Mouse (Mus musculus) kidney, postnatal 0 days (tissue): ENCODE measurements around the gene Ccnf. TPM values are rescaled to one million over a fixed set of nuclear protein-coding genes. Genes with fewer than 3 reads are reported as not detected.

Source experiments
- ATAC-seq: fragments of 200-750 bp; cut with Nextera tagmentation; replicated peaks from 2 replicates; pipeline ENCODE4 v1.8.0; 2017; ENCODE audit warnings: low read depth, moderate number of reproducible peaks, moderate TSS enrichment, moderate library complexity; ENCODE audit not compliant: low FRiP score
- DNase-seq: peaks from one replicate; pipeline ENCODE4 v3.0.0-alpha.2; 2016; ENCODE audit warnings: low spot score
- H3K27ac ChIP-seq: fragments of 300-500 bp; sonication (generic); 2 replicates; pipeline ENCODE4 v1.5.1; 2014; ENCODE audit warnings: mild to moderate bottlenecking
- H3K27me3 ChIP-seq: fragments of 300-500 bp; sonication (generic); 2 replicates; pipeline ENCODE4 v1.6.1; 2014; ENCODE audit warnings: low read length, mixed read lengths; ENCODE audit not compliant: insufficient read depth
- H3K36me3 ChIP-seq: fragments of 300-500 bp; sonication (generic); 2 replicates; pipeline ENCODE4 v1.6.1; 2014; ENCODE audit warnings: low read length, mixed read lengths; ENCODE audit not compliant: insufficient read depth
- H3K4me1 ChIP-seq: fragments of 300-500 bp; sonication (generic); replicated peaks from 2 replicates; pipeline ENCODE4 v1.6.1; 2014; ENCODE audit warnings: antibody characterized with exemption, low read length, mixed read lengths; ENCODE audit not compliant: insufficient read depth
- H3K4me2 ChIP-seq: fragments of 300-500 bp; sonication (generic); 2 replicates; pipeline ENCODE4 v1.6.1; 2014; ENCODE audit warnings: mild to moderate bottlenecking, low read length, moderate library complexity, mixed read lengths
- H3K4me3 ChIP-seq: fragments of 300-500 bp; sonication (generic); replicated peaks from 2 replicates; pipeline ENCODE4 v1.5.1; 2014; ENCODE audit warnings: low read depth, low read length
- H3K9ac ChIP-seq: fragments of 300-500 bp; sonication (generic); 2 replicates; pipeline ENCODE4 v1.6.1; 2014; ENCODE audit warnings: low read depth, low read length
- H3K9me3 ChIP-seq: fragments of 300-500 bp; sonication (generic); replicated peaks from 2 replicates; pipeline ENCODE4 v1.6.1; 2016; ENCODE audit warnings: low read length, inconsistent platforms, mixed read lengths
- CTCF ChIP-seq: IDR thresholded peaks from 2 replicates; pipeline ENCODE4 v1.5.1; 2016; ENCODE audit warnings: antibody characterized with exemption, low read depth, mild to moderate bottlenecking, moderate library complexity
- WGBS: fragments of 180-500 bp; shearing (Covaris S2); extraction: QIAGEN DNeasy Blood & Tissue Kit; methylation state at CpG from one replicate; pipeline ENCODE4 v1.1.7; 2014; 5-methylcytosine and 5-hydroxymethylcytosine counted together
- polyA plus RNA-seq: library from polyadenylated mRNA; unstranded; fragments of >200 nt; fragmentation: Nextera tagmentation; extraction: Ambion mirVana; gene quantifications from 2 replicates; pipeline ENCODE4 v1.2.1, GENCODE M21; 2015

Gene Ccnf
- polyA plus RNA-seq, 1 experiment from 2014 or later: 18.3 TPM

DNA sequence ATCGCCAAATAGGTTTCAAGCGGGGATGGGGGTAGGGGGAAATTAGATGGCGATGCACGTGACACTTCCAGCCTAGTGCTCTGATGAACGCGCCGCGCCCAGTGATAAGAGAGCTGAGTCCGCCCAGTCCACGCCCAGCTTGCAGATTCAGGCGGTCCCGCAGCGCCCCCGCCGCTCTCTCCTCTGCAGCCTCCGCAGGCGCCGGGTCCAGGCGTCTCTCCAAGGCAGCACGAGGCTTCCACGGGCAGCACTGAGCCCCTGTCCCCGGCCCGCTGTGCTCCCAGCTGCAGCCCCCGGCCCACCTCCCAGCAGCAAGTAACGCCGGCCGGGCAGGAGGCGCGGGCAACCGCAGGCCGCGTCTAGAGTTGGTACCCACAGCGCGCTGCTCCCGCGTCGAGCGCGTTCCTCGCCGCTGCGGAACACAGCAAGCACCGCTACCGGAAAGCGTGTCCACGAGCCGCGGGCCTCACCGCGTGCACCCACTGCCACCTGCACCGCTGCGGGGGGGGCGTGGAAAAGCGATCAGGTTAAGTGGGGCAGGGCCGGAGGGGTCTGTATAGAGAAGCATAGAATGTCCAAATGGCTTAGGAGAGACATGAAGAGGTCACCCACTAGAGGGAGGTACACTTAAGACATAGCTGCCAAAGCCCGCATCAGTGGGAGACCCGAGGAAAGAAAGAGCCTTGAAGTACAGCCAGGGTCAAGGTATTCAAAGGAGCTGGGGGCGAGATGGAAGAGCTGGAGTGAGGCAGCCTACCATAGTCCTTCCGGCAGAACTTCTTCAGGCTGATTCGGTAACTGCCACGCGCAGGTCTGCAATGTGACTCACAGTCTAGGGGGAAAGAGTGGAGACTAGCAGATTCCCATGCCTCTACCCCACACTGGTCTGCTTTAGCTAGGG is 44.6 kb downstream of the Ccnf start:
- Histone ChIP-seq H3K9me3 (no peaks in the 10 kb centered on the region), H3K36me3 (no peaks in the 10 kb centered on the region), H3K27me3 (peaks cover 3% of the 10 kb centered on the region; the same call in 1 of the 2 replicates), H3K27ac (no peak overlapping the region), H3K4me2 (peak overlapping the region; percentile 97), H3K9ac (peak overlapping the region; percentile 50; the same call in 1 of the 2 replicates), H3K4me1 (peaks cover 33% of the 10 kb centered on the region), H3K4me3 (peak overlapping the region; percentile 34)
- peak; percentile 26; the same call in 1 of the 2 replicates for TF ChIP-seq CTCF
- ATAC-seq: no peak
- peak; percentile 79 for DNase-seq
- 4% methylated on average over 62 of the region's 62 CpGs for WGBS

DNA sequence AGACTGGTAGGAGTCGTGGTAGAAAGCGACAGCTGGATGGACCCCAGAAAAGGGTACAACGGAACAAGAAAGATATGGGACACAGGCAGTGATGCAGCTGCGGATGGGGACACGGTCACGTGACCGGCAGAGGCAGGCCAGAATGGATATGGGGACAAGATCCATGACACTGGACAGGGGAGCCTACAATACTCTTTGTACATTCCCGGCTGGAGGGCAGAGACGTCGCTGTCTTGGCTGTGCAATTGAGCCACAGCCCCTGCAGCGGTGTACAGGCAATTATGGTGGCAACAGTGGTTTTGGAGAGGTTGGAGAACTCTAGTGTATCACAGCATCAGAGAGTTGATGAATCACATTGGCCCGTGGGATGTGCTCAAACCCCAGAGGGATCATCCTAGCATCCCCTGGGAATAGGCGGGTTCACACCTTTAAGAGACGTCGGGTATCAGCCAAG is 45.3 kb downstream of the Ccnf start:
- Histone ChIP-seq H3K27me3 (peaks cover 3% of the 10 kb centered on the region; the same call in 1 of the 2 replicates), H3K4me1 (peaks cover 33% of the 10 kb centered on the region), H3K4me3 (peak overlapping the region; percentile 58), H3K9ac (peak overlapping the region; percentile 63; the same call in 1 of the 2 replicates), H3K27ac (no peak overlapping the region), H3K4me2 (peak overlapping the region; percentile 97), H3K9me3 (no peaks in the 10 kb centered on the region), H3K36me3 (no peaks in the 10 kb centered on the region)
- no peak for TF ChIP-seq CTCF
- DNase-seq (peak; percentile 61), ATAC-seq (peak; percentile 6; the same call in 1 of the 2 replicates)
- 9% methylated on average over 15 of the region's 15 CpGs for WGBS

DNA sequence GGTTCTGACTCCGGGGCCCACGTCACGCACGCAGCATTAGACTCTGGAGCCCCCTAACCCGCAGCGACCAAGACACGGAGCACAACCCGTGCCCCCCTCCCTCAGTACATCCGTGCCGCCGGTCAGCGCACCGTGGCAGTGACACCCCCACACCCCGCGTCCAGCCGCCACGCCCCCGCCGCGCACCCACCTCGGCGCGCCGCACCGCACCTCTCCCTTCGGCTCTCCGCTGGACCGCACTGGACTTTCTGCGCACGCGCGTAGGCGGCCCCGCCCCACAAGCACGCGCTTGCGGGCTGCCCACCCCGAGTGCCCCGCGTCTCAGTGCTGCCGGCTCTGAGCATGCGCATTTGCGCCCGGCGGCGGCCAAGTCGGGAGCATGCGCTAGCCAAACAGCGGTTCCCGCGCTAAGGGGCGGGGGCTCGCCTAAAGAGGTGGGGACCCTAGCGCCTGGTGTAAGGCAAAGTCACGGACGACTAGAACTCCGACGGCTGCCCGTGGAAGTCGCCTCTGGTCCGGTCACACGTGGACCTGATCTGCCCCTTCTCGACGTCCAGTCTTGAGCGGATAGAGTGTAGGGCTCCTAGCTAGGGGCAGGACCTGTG is 45.9 kb downstream of the Ccnf start, which contains the start of gene Tbc1d24:
Tbc1d24 (minus strand) TSS at position 279 of the 605 bp plus-strand sequence.
- ATAC-seq (peak; percentile 58), DNase-seq (peak; percentile 92)
- under 1% methylated on average over 62 of the region's 65 CpGs for WGBS
- peaks cover 3% of the 10 kb centered on the region; the same call in 1 of the 2 replicates for H3K27me3 ChIP-seq
- peak within 1 kb of the TSS; percentile 97 for H3K4me2 ChIP-seq
- H3K4me3 ChIP-seq: peak within 1 kb of the TSS; percentile 58
- peak within 1 kb of the TSS; percentile 63 for H3K9ac ChIP-seq
- H3K9me3 ChIP-seq: no peaks in the 10 kb centered on the region
- H3K36me3 ChIP-seq: no peaks in the 10 kb centered on the region
- no peak for TF ChIP-seq CTCF
- H3K4me1 ChIP-seq: peaks cover 33% of the 10 kb centered on the region
- H3K27ac ChIP-seq: no peak within 1 kb of the TSS

DNA sequence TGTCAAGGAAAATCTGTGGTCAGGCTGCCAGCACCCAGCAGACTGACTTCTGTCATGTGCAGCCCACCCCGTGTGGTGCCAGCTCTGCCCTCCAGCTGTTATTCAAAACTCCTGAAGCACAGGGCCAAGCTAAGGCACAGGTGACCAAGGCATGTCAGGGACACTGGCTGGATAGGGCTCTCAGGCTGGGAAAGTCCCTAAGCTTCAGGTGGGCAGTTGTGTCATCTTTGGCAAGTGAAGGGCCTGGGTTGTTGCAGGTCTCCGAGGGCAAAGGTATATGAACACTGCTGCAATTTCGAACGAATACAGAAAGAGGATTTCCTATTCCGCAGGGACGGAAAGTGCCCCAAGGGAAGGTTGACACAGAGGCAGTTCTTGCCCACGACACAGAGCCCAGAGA is 46.4 kb downstream of the Ccnf start:
- H3K4me2 ChIP-seq: peak overlapping the region; percentile 97
- H3K27me3 ChIP-seq: no peaks in the 10 kb centered on the region; the same call in 1 of the 2 replicates
- no peaks in the 10 kb centered on the region for H3K9me3 ChIP-seq
- no peaks in the 10 kb centered on the region for H3K36me3 ChIP-seq
- no peak for TF ChIP-seq CTCF
- ATAC-seq: no peak
- H3K4me3 ChIP-seq: peak overlapping the region; percentile 58
- H3K27ac ChIP-seq: no peak overlapping the region
- no peak for DNase-seq
- peak overlapping the region; percentile 63 for H3K9ac ChIP-seq
- peaks cover 34% of the 10 kb centered on the region for H3K4me1 ChIP-seq
- 5% methylated on average over 7 of the region's 7 CpGs for WGBS

DNA sequence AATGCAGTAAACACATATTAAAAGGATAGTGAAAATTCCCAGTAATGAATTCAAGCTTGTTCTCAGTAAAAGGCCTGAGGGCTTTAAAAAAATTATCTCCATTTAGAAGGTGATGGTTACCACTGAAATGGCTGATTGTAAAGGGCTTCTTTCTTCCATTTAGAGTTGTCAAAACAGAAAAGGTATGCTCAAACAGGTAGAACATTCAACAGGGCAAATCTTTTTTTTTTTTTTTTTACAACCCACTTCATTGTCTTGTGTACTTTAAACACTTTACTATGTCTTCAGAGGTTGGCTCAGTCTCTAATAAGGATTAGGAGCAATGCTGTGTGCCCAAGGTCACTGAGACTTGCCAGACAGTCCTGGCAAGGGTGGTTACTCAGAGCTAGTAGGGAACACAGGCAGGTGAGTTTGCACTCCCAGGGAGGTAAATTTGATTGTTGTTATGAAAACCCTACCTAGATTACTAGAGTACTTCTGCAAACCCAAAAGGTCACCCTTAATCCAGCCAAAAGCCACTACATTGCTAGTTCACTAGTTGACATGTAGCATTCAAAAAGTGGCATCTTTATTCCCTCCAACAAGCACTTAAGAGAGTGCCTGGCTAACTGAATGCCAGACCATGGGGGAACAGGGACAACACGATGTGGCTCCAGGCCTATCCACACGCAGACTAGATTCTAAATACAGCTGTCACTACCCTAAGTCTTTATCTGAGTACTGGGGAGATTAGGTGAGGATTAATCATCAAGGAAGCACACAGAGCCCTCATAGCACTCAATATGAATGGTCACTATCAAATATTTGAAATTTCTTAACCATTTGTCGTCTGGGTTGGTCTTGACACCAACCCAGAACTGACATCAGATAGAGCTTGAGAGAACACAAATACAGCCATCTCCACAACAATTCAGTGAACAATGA is 47.4 kb downstream of the Ccnf start:
- DNase-seq (no peak), ATAC-seq (no peak)
- no peak for TF ChIP-seq CTCF
- H3K4me3 ChIP-seq: no peak overlapping the region
- H3K4me2 ChIP-seq: no peak overlapping the region
- WGBS: 88% methylated on average over 3 of the region's 3 CpGs
- no peaks in the 10 kb centered on the region for H3K36me3 ChIP-seq
- no peaks in the 10 kb centered on the region for H3K9me3 ChIP-seq
- H3K9ac ChIP-seq: no peak overlapping the region
- H3K27ac ChIP-seq: no peak overlapping the region
- no peaks in the 10 kb centered on the region; the same call in 1 of the 2 replicates for H3K27me3 ChIP-seq
- H3K4me1 ChIP-seq: peaks cover 29% of the 10 kb centered on the region
